Mouse (Mus musculus) forebrain, embryonic 13.5 days (tissue): ENCODE data around the gene Tmem91. TPM values are rescaled to one million over a fixed set of nuclear protein-coding genes. Genes with fewer than 3 reads are reported as not detected.
A peak's percentile ranks its signal among the peaks of the same experiment; 100 is the strongest.

ENCODE experiments used
- ATAC-seq: fragments of 200-750 bp; cut with Nextera tagmentation; 2 replicates; pipeline ENCODE4 v1.8.0; 2017
- H3K27ac ChIP-seq: fragments of 300-500 bp; sonication (generic); 2 replicates; pipeline ENCODE4 v1.5.1; 2015; ENCODE audit warnings: inconsistent platforms, mild to moderate bottlenecking, moderate library complexity
- H3K27me3 ChIP-seq: fragments of 300-500 bp; sonication (generic); 2 replicates; pipeline ENCODE4 v1.6.1; 2015; ENCODE audit warnings: mild to moderate bottlenecking, inconsistent platforms
- H3K36me3 ChIP-seq: fragments of 300-500 bp; sonication (generic); 2 replicates; pipeline ENCODE4 v1.6.1; 2015; ENCODE audit warnings: mild to moderate bottlenecking, inconsistent platforms; ENCODE audit not compliant: poor library complexity, severe bottlenecking
- H3K4me1 ChIP-seq: fragments of 300-500 bp; sonication (generic); 2 replicates; pipeline ENCODE4 v1.6.1; 2015; ENCODE audit warnings: inconsistent platforms
- H3K4me2 ChIP-seq: fragments of 300-500 bp; sonication (generic); 2 replicates; pipeline ENCODE4 v1.6.1; 2015; ENCODE audit warnings: inconsistent platforms, mild to moderate bottlenecking, moderate library complexity
- H3K4me3 ChIP-seq: fragments of 300-500 bp; sonication (generic); 2 replicates; pipeline ENCODE4 v1.5.1; 2015; ENCODE audit warnings: mild to moderate bottlenecking, inconsistent platforms
- H3K9ac ChIP-seq: fragments of 300-500 bp; sonication (generic); 2 replicates; pipeline ENCODE4 v1.6.1; 2015; ENCODE audit warnings: mild to moderate bottlenecking, inconsistent platforms
- H3K9me3 ChIP-seq: fragments of 300-500 bp; sonication (generic); replicated peaks from 2 replicates; pipeline ENCODE4 v1.6.1; 2016; ENCODE audit warnings: inconsistent platforms
- WGBS: fragments of 180-500 bp; shearing (Covaris S2); methylation state at CpG from one replicate; pipeline ENCODE4 v1.1.7; 2015; 5-methylcytosine and 5-hydroxymethylcytosine counted together
- polyA plus RNA-seq: library from polyadenylated mRNA; unstranded; fragments of >200 nt; fragmentation: Nextera tagmentation; extraction: Ambion mirVana; gene quantifications from 2 replicates; pipeline ENCODE4 v1.2.1, GENCODE M21; 2015

Gene Tmem91
- polyA plus RNA-seq, 1 experiment from 2014 or later = 5.2 TPM

GRCm38 (mm10) chr7:25679971-25680370 is 5.0 kb upstream of the Tmem91 start:
- Histone ChIP-seq H3K27ac (0 out of 2 replicates have a peak overlapping the region, but pooled peaks have one; percentile 91), H3K9ac (peak overlapping the region; percentile 69; the same call in 1 of the 2 replicates), H3K9me3 (no peaks in the 10 kb centered on the region), H3K4me2 (peak overlapping the region; percentile 58), H3K4me3 (peak overlapping the region; percentile 53), H3K4me1 (peaks cover 39% of the 10 kb centered on the region), H3K36me3 (peaks cover 10% of the 10 kb centered on the region; the same call in 1 of the 2 replicates), H3K27me3 (peaks cover 22% of the 10 kb centered on the region)
- 5% methylated on average over 6 of the region's 6 CpGs for WGBS
- ATAC-seq = no peak

- 87% methylated on average over 7 of the region's 7 CpGs for WGBS
- Histone ChIP-seq H3K4me1 (peaks cover 43% of the 10 kb centered on the region), H3K36me3 (no peaks in the 10 kb centered on the region), H3K4me3 (no peak overlapping the region), H3K9ac (no peak overlapping the region), H3K9me3 (no peaks in the 10 kb centered on the region), H3K4me2 (no peak overlapping the region), H3K27me3 (peaks cover 38% of the 10 kb centered on the region), H3K27ac (peak overlapping the region; percentile 89)
- no peak for ATAC-seq
These were observed 2.0 kb upstream of the Tmem91 start for GRCm38 (mm10) chr7:25677013-25677412.

GRCm38 (mm10) chr7:25676085-25676781 is 1.3 kb upstream of the Tmem91 start:
- H3K4me1 ChIP-seq = peaks cover 35% of the 10 kb centered on the region
- peak overlapping the region; percentile 89 for H3K27ac ChIP-seq
- peaks cover 38% of the 10 kb centered on the region for H3K27me3 ChIP-seq
- peak overlapping the region; percentile 19; the same call in 1 of the 2 replicates for H3K4me2 ChIP-seq
- H3K36me3 ChIP-seq = no peaks in the 10 kb centered on the region
- H3K9me3 ChIP-seq = no peaks in the 10 kb centered on the region
- H3K4me3 ChIP-seq = no peak overlapping the region
- ATAC-seq = peak; percentile 81
- 47% methylated on average over 15 of the region's 15 CpGs for WGBS
- no peak overlapping the region for H3K9ac ChIP-seq

- H3K27me3 ChIP-seq = peaks cover 38% of the 10 kb centered on the region
- H3K9me3 ChIP-seq = no peaks in the 10 kb centered on the region
- 50% methylated on average over 6 of the region's 6 CpGs for WGBS
- no peak for ATAC-seq
- H3K4me2 ChIP-seq = peak overlapping the region; percentile 57; the same call in 1 of the 2 replicates
- no peak overlapping the region for H3K27ac ChIP-seq
- no peak overlapping the region for H3K9ac ChIP-seq
- H3K4me1 ChIP-seq = peaks cover 32% of the 10 kb centered on the region
- no peaks in the 10 kb centered on the region for H3K36me3 ChIP-seq
- H3K4me3 ChIP-seq = no peak overlapping the region
These were observed 439 bp upstream of the Tmem91 start for GRCm38 (mm10) chr7:25675405-25675804.

- Histone ChIP-seq H3K9ac (peak overlapping the region; percentile 54; the same call in 1 of the 2 replicates), H3K4me2 (peak overlapping the region; percentile 57), H3K4me1 (peaks cover 26% of the 10 kb centered on the region), H3K9me3 (no peaks in the 10 kb centered on the region), H3K27me3 (peaks cover 38% of the 10 kb centered on the region), H3K36me3 (0 out of 2 replicates have a peak, but pooled peaks cover 3% of the 10 kb centered on the region), H3K27ac (no peak overlapping the region), H3K4me3 (peak overlapping the region; percentile 35)
- ATAC-seq = no peak
- WGBS = 23% methylated on average over 9 of the region's 9 CpGs
These were observed 669 bp downstream of the Tmem91 start for GRCm38 (mm10) chr7:25674297-25674696.

GRCm38 (mm10) chr7:25672442-25672841 is 2.5 kb downstream of the Tmem91 start:
- H3K4me2 ChIP-seq = no peak overlapping the region
- no peak overlapping the region for H3K9ac ChIP-seq
- peaks cover 30% of the 10 kb centered on the region for H3K27me3 ChIP-seq
- WGBS = 52% methylated on average over 4 of the region's 4 CpGs
- H3K4me1 ChIP-seq = peaks cover 26% of the 10 kb centered on the region
- no peak overlapping the region for H3K4me3 ChIP-seq
- H3K36me3 ChIP-seq = peaks cover 21% of the 10 kb centered on the region
- ATAC-seq = no peak
- H3K9me3 ChIP-seq = no peaks in the 10 kb centered on the region
- no peak overlapping the region for H3K27ac ChIP-seq

- H3K4me2 ChIP-seq = no peak overlapping the region
- peaks cover 21% of the 10 kb centered on the region for H3K4me1 ChIP-seq
- WGBS = 78% methylated on average over 2 of the region's 2 CpGs
- no peaks in the 10 kb centered on the region for H3K9me3 ChIP-seq
- H3K27ac ChIP-seq = no peak overlapping the region
- H3K9ac ChIP-seq = no peak overlapping the region
- peaks cover 25% of the 10 kb centered on the region for H3K36me3 ChIP-seq
- peaks cover 30% of the 10 kb centered on the region for H3K27me3 ChIP-seq
- ATAC-seq = no peak
- H3K4me3 ChIP-seq = no peak overlapping the region
These were observed 3.3 kb downstream of the Tmem91 start for GRCm38 (mm10) chr7:25671686-25672085.

- H3K4me1 ChIP-seq = peaks cover 8% of the 10 kb centered on the region
- no peak overlapping the region for H3K27ac ChIP-seq
- H3K27me3 ChIP-seq = peaks cover 22% of the 10 kb centered on the region
- no peak overlapping the region for H3K4me2 ChIP-seq
- ATAC-seq = no peak
- no peak overlapping the region for H3K4me3 ChIP-seq
- peaks cover 41% of the 10 kb centered on the region for H3K36me3 ChIP-seq
- H3K9ac ChIP-seq = no peak overlapping the region
- H3K9me3 ChIP-seq = no peaks in the 10 kb centered on the region
- 89% methylated on average over 4 of the region's 4 CpGs for WGBS
These were observed 4.9 kb downstream of the Tmem91 start for GRCm38 (mm10) chr7:25670096-25670495.

- H3K9me3 ChIP-seq = no peaks in the 10 kb centered on the region
- H3K27me3 ChIP-seq = peaks cover 18% of the 10 kb centered on the region
- ATAC-seq = no peak
- H3K36me3 ChIP-seq = peaks cover 45% of the 10 kb centered on the region
- H3K27ac ChIP-seq = no peak overlapping the region
- peaks cover 3% of the 10 kb centered on the region for H3K4me1 ChIP-seq
- 84% methylated on average over 9 of the region's 9 CpGs for WGBS
- no peak overlapping the region for H3K9ac ChIP-seq
- no peak overlapping the region for H3K4me3 ChIP-seq
- H3K4me2 ChIP-seq = no peak overlapping the region
These were observed 5.3 kb downstream of the Tmem91 start for GRCm38 (mm10) chr7:25669631-25670030.

- Histone ChIP-seq H3K4me2 (no peak overlapping the region), H3K4me3 (no peak overlapping the region), H3K36me3 (peaks cover 50% of the 10 kb centered on the region), H3K27ac (no peak overlapping the region), H3K9ac (no peak overlapping the region), H3K27me3 (peaks cover 13% of the 10 kb centered on the region), H3K9me3 (no peaks in the 10 kb centered on the region), H3K4me1 (no peaks in the 10 kb centered on the region)
- 90% methylated on average over 10 of the region's 10 CpGs for WGBS
- no peak for ATAC-seq
These were observed 5.8 kb downstream of the Tmem91 start for GRCm38 (mm10) chr7:25669158-25669557.

- 90% methylated on average over 8 of the region's 8 CpGs for whole genome bisulfite sequencing
- Histone ChIP-seq H3K4me1 (no peaks in the 10 kb centered on the region), H3K9me3 (no peaks in the 10 kb centered on the region), H3K4me3 (no peak overlapping the region), H3K4me2 (no peak overlapping the region), H3K9ac (no peak overlapping the region), H3K27ac (no peak overlapping the region), H3K27me3 (no peaks in the 10 kb centered on the region), H3K36me3 (peaks cover 65% of the 10 kb centered on the region)
- ATAC-seq = no peak
These were observed 8.6 kb downstream of the Tmem91 start for GRCm38 (mm10) chr7:25666381-25666780.

GRCm38 (mm10) chr7:25658657-25659472 is 16.1 kb downstream of the Tmem91 start, which contains the start of the genes Bckdha and Exosc5:
Gene Bckdha, minus strand, starts transcription at chr7:25658981.
Gene Exosc5, plus strand, starts transcription at chr7:25659164.
- Histone ChIP-seq H3K9me3 (no peaks in the 10 kb centered on the region), H3K36me3 (peaks cover 12% of the 10 kb centered on the region), H3K4me2 (peak within 1 kb of the TSS; percentile 85), H3K27me3 (no peaks in the 10 kb centered on the region), H3K9ac (peak within 1 kb of the TSS; percentile 67), H3K4me3 (peak within 1 kb of the TSS; percentile 71), H3K27ac (no peak within 1 kb of the TSS), H3K4me1 (peaks cover 32% of the 10 kb centered on the region)
- ATAC-seq = peak; percentile 98
- 1% methylated on average over 50 of the region's 50 CpGs for WGBS
